Mouse (Mus musculus) liver, embryonic 14.5 days (tissue): ENCODE measurements around the gene Desi1.
A peak's percentile ranks its signal among the peaks of the same experiment; 100 is the strongest.

Experiments used
- CTCF ChIP-seq: IDR thresholded peaks from 2 replicates; pipeline ENCODE4 v1.5.1; 2016; ENCODE audit warnings: antibody characterized with exemption, low read depth, control low read depth
- EP300 ChIP-seq: IDR thresholded peaks from 2 replicates; pipeline ENCODE4 v1.6.1; 2016; ENCODE audit warnings: antibody characterized with exemption, low read depth

DNA sequence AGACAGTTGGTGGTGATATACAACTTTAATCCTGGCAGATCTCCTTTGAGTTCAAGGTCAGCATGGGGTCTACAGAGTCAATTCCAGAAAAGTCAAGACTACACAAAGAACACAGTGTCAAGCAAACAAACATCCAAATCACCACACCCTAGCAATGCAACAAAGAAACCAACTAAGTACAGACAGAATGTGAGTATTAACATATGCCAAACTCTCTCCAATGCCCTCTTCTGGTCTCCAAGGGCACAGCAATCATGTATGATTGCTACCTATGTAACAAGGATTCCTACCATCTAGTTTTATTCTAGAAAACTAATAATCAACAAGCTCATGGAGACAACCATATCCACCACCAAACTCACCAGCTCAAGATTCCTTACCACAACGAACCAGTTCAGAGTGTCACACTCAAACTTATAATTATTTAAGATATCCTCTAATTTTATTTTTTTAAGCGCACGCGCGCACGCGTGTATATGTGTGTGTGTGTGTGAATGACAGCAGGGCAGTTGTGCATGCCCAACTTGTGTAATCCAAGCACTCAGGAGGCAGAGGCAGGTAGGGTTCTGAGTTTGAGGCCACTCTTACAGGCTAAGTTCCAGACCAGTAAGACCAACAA, 10.6 kb upstream of the Desi1 start:
- peak; percentile 36; the same call in 1 of the 2 replicates for TF ChIP-seq CTCF
- no peak for TF ChIP-seq EP300
